Mouse (Mus musculus) intestine, postnatal 0 days (tissue): Measurements from ENCODE around the gene Tbc1d21. TPM values are rescaled to one million over a fixed set of nuclear protein-coding genes. Genes with fewer than 3 reads are reported as not detected.
A peak's percentile ranks its signal among the peaks of the same experiment; 100 is the strongest.

Source experiments
- ATAC-seq: fragments of 200-750 bp; cut with Nextera tagmentation; 2 replicates; pipeline ENCODE4 v1.8.0; 2017; ENCODE audit warnings: mild to moderate bottlenecking, moderate TSS enrichment, moderate library complexity
- H3K27ac ChIP-seq: fragments of 300-500 bp; sonication (generic); 2 replicates; pipeline ENCODE4 v1.5.1; 2014; ENCODE audit warnings: mild to moderate bottlenecking, low read depth, low read length, moderate library complexity
- H3K27me3 ChIP-seq: fragments of 300-500 bp; sonication (generic); replicated peaks from 2 replicates; pipeline ENCODE4 v1.6.1; 2014; ENCODE audit warnings: low read length, mixed read lengths; ENCODE audit not compliant: control insufficient read depth, insufficient read depth
- H3K36me3 ChIP-seq: fragments of 300-500 bp; sonication (generic); 2 replicates; pipeline ENCODE4 v1.6.1; 2014; ENCODE audit warnings: mild to moderate bottlenecking, moderate library complexity; ENCODE audit not compliant: control insufficient read depth, insufficient read depth
- H3K4me1 ChIP-seq: fragments of 300-500 bp; sonication (generic); replicated peaks from 2 replicates; pipeline ENCODE4 v1.6.1; 2014; ENCODE audit warnings: antibody characterized with exemption, low read length, mixed read lengths; ENCODE audit not compliant: control insufficient read depth, insufficient read depth
- H3K4me2 ChIP-seq: fragments of 300-500 bp; sonication (generic); replicated peaks from 2 replicates; pipeline ENCODE4 v1.6.1; 2014; ENCODE audit warnings: low read depth, mild to moderate bottlenecking, moderate library complexity
- H3K4me3 ChIP-seq: fragments of 300-500 bp; sonication (generic); 2 replicates; pipeline ENCODE4 v1.5.1; 2014; ENCODE audit warnings: low read depth, low read length
- H3K9ac ChIP-seq: fragments of 300-500 bp; sonication (generic); 2 replicates; pipeline ENCODE4 v1.6.1; 2014; ENCODE audit warnings: mild to moderate bottlenecking, low read depth, low read length
- H3K9me3 ChIP-seq: fragments of 300-500 bp; sonication (generic); 2 replicates; pipeline ENCODE4 v1.6.1; 2016; ENCODE audit warnings: mixed run types; ENCODE audit not compliant: control insufficient read depth
- CTCF ChIP-seq: sonication (generic); IDR thresholded peaks from 2 replicates; pipeline ENCODE4 v1.5.1; 2016; ENCODE audit warnings: low read depth, mild to moderate bottlenecking, control low read depth, antibody characterized with exemption, moderate library complexity
- WGBS: fragments of 180-500 bp; shearing (Covaris S2); extraction: QIAGEN DNeasy Blood & Tissue Kit; methylation state at CpG from one replicate; pipeline ENCODE4 v1.1.7; 2014; 5-methylcytosine and 5-hydroxymethylcytosine counted together
- polyA plus RNA-seq: library from polyadenylated mRNA; unstranded; fragments of >200 nt; fragmentation: Nextera tagmentation; extraction: Ambion mirVana; gene quantifications from 2 replicates; pipeline ENCODE4 v1.2.1, GENCODE M21; 2015

Gene Tbc1d21
- polyA plus RNA-seq, 1 experiment from 2014 or later: not detected

GRCm38 (mm10) chr9:58311191-58311910 is 58.9 kb downstream of the Tbc1d21 start:
- no peaks in the 10 kb centered on the region for H3K36me3 ChIP-seq
- WGBS: 76% methylated on average over 33 of the region's 33 CpGs
- H3K9me3 ChIP-seq: no peaks in the 10 kb centered on the region
- ATAC-seq: no peak
- H3K27ac ChIP-seq: no peak overlapping the region
- peak overlapping the region; percentile 76 for H3K4me2 ChIP-seq
- peak overlapping the region; percentile 43 for H3K4me3 ChIP-seq
- H3K4me1 ChIP-seq: 0 out of 2 replicates have a peak, but pooled peaks cover 3% of the 10 kb centered on the region
- TF ChIP-seq CTCF: peak; percentile 49
- no peak overlapping the region for H3K9ac ChIP-seq
- peaks cover 29% of the 10 kb centered on the region for H3K27me3 ChIP-seq

- 0 out of 2 replicates have a peak, but pooled peaks cover 3% of the 10 kb centered on the region for H3K4me1 ChIP-seq
Measured at GRCm38 (mm10) chr9:58310043-58310660, 60.1 kb downstream of the Tbc1d21 start.

More at GRCm38 (mm10) chr9:58310043-58310660, 60.1 kb downstream of the Tbc1d21 start:
- Histone ChIP-seq H3K9me3 (no peaks in the 10 kb centered on the region), H3K27ac (no peak overlapping the region), H3K27me3 (peaks cover 29% of the 10 kb centered on the region), H3K4me2 (no peak overlapping the region), H3K36me3 (no peaks in the 10 kb centered on the region), H3K9ac (no peak overlapping the region), H3K4me3 (no peak overlapping the region)
- ATAC-seq: no peak
- WGBS: 73% methylated on average over 14 of the region's 14 CpGs
- TF ChIP-seq CTCF: no peak

Other genes starting within 250 kb of the Tbc1d21 start
- gene Islr, start 166.1 kb downstream of the Tbc1d21 start, polyA plus RNA-seq: 26.9 and 29.6 TPM in 2 replicates
- 0.27 and 0.35 TPM in 2 replicates for gene Islr2, start 166.1 kb downstream of the Tbc1d21 start, polyA plus RNA-seq
- gene Pml, start 120.7 kb downstream of the Tbc1d21 start, polyA plus RNA-seq: 5.3 and 7.1 TPM in 2 replicates
- 15.0 and 15.9 TPM in 2 replicates for gene Stoml1, start 117.3 kb downstream of the Tbc1d21 start, polyA plus RNA-seq
- 21.6 and 23.8 TPM in 2 replicates for gene Loxl1, start 57.3 kb downstream of the Tbc1d21 start, polyA plus RNA-seq
- 0.25 and 0.37 TPM in 2 replicates for gene Insyn1, start 118.1 kb upstream of the Tbc1d21 start, polyA plus RNA-seq
- gene Cd276, start 185.0 kb upstream of the Tbc1d21 start, polyA plus RNA-seq: 5.6 and 6.2 TPM in 2 replicates
- 145 and 153 TPM in 2 replicates for gene Nptn, start 211.8 kb upstream of the Tbc1d21 start, polyA plus RNA-seq